Mouse (Mus musculus) telencephalon, adult 2 months (tissue): ENCODE measurements around the gene Itpa.
"Not testable (repeated sequence)": the region's sequence is repeated elsewhere in the genome, so short reads cannot be mapped to it uniquely, and the experiment has no call there.

Experiments used
- DNase-seq: peaks from one replicate; pipeline ENCODE4 v3.0.0-alpha.2; 2011; ENCODE audit warnings: low read depth, low spot score

The Itpa gene

GRCm38 (mm10) chr2:130667559-130667958, at the start of gene Itpa:
TSS of gene Itpa (plus strand) at chr2:130667610.
- peak; percentile 89 for DNase-seq

DNA sequence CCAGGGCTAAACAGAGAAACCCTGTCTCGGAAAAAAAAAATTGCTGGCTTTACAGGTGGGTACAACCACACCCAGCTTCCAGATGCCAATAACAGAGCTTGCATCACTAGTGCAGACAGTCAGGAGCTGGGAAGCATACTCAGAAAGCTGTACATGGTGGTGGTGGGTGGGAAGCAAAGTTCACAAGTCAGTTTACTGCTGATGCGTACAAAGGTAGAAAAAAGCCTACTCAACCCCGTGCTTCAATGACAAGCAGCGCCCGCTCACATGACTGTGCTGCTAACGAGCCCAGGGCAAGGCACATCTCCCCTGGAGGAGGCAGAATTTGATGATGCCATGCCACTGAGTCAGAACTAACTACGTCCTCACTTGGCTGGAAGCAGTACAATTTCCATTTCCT, 48.4 kb upstream of the Itpa start:
- no peak for DNase-seq

- no peak for DNase-seq
Measured at GRCm38 (mm10) chr2:130628424-130628823, 39.0 kb upstream of the Itpa start.

DNA sequence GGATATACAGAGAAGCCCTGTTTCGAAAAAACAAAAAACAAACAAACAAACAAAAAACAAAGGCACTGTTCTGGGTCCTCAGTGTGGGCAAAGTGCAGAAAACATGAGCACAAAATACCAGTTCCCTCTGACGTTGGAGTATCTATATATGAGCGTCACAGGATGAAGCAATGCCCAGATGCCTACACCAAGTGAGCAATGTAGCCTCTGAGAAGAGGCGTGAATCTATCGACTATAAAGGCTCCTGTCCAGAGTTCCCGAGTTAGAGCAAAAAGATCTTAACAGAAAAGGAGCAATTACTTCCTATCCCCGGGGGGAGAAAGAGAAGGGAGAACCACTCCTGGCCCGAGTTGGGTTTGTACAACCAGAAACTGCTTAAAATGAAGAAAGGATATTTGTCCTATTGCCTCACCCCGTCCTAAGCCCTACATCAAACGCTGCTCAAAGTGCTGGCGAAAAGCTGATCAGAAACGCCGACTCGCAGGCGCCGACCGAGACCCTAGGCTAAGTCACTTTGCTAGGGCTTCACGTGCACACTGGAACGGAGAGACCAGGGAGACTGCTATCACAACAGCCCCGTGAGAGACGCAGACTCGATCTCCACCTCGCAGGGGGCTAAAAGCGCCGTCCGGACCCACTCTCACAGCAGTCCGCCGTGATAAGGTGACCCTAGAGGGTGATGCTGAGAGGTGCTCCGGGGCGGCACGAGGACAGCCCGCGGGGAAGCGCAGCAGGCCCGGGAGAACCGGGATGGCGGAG, 38.2 kb upstream of the Itpa start:
- no peak for DNase-seq

- peak; percentile 87 for DNase-seq
Measured at GRCm38 (mm10) chr2:130629839-130630203, 37.6 kb upstream of the Itpa start, which contains the start of the genes Fastkd5 and Ubox5. TSS of gene Fastkd5 (minus strand) at chr2:130630027. TSS of gene Ubox5 (minus strand) at chr2:130630038.

DNA sequence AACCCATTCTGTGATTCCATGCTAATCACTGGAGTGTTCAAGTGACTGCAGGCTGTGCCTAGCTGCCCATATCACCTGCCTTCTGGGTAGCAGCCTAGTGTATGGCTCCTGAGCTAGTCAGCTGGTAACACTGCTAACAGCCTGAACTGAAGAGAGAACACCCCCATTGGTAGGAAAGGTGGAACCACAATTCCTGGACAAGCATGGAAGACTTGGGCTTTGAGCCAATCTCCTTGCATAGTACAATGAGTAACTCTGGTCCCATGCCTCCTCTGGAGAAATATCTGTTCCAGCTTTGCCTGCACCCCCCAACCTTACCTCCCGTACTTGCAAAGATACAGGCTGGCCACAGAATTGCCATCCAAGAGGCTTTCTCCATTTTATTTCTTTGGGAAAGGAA, 35.0 kb upstream of the Itpa start:
- DNase-seq, result no peak

DNA sequence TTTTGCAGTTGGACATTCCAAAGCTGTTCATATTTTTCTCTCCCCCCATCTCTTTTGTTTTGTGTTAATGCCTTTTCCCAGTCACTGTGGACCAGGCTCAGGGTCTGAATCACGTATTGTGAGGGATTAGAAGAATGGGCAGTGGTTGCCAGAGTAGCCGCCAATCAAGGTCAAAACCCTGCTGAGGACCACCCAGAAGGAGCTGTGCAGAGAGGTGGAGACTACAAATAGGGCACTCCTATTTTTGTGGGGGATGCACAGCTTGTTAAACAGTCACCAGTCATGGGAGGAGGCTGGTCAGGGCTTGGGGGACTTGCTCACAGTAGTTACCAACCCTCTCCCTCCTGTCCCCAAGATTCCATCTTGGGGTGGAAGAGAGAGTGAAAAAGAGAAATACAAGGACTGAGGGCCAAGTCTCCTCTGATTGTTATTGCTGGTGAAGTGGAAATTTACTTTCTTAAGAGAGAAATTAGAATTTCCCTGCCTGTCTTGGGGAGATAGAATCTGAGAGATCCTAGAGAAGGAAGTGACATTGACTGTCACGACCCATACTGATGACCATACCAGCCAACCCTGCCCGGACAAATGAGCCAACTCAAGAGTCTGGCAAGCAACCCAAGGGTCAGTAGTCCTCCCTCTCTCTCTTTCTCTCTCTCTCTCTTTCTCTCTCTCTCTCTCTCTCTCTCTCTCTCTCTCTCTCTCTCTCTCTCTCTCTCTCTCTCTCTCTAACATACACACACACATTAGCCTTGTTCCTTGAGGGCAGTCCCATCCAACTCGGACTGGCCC, 34.3 kb upstream of the Itpa start:
- DNase-seq, result no peak

- DNase-seq, result no peak
Measured at GRCm38 (mm10) chr2:130634006-130634738, 33.2 kb upstream of the Itpa start.

DNA sequence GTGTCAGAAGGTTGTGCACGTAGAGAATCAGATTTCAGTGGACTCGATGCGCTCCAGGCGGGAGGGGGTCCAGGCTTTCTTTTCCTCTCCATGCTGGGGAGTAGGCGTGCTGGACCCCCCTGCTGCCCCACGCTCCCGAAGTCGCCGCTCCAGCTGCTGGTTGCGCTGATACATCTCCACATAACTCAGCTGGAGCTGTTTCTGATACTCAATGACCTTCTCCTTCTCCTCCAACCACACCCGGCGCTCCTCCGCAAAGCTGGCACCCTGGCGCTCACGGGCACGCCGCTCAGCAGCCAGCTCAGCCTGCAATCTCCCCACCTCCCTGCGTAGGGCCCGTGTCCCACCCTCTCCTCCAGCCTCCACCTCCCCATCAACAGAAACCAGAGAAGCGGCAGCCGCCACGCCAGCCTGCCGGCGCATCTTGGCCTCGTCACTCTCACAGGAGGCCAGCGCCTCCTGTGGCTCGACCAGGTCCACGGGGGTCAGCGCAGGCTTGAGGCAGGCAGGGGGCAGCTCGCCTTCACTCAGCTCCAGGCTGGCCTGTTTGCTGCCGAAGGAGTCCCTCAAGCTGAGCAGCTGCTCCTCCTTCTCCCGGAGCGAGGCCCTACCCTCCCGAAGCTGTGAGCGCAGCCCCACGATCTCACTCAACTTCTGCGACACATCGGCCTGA, 32.5 kb upstream of the Itpa start:
- DNase-seq, result no peak

DNA sequence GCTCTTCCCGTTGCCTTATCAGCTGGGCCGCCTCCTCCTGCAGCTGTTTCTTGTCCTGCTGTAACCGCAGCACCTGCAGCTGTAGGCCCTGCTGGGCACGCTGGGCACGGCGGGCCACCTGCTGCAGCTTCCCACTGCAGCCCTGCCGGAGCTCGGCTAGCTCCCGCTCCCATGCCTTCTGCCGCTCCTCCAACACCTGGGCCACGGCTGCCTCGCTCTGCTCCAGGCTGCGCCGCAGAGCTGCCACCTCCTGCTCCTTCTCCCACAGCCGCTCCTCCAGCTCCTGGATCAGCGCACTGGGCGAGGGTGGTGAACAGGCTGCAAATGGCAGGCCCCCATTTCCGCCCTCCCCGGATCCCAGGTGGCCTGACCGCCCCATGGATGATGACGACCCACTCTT, 31.6 kb upstream of the Itpa start:
- DNase-seq, result no peak

DNA sequence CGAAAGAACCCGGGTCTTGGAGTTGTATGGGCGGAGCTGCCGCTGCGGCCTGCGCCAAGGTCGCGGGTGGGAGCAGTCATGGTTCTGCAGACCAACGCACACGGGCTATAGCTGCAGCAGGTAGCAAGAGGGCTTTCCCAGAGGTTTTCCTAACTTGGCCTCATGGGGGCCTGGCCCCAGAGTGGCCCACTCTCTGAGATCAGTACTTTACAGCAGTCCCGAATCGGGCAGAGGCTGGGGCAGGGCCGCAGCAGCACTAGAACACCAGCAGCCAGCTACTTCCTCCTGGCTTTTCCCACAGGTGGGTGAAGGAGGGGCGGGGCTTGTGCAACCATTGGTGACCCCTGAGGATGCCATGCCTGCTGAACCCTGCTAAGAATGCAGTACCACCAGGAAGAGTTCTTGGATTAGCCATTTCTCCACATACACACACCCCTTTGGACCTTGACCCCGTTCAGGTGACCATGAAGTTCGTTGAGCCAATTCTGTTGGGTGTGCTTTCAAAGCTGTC, 29.3 kb upstream of the Itpa start:
- DNase-seq, result no peak

DNA sequence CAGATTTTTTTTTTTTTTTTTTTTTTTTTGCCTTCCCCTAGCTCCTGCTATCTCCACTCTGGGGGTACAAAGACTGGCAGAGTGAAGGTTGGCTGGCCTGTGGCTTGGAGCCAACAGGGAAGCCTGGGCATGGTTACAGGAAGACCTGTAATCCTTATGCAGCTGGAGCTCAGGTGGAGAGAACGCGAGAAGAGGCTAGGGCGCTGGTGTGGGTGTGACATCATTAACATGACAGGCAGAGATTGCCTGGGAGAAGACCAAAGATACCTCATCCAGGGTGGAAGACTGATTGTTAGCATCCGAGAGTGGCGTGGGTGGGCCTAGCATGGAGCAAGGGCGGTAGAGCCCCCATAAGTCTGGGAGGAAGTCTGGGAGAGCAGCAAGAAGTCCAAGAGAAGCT, 28.1 kb upstream of the Itpa start:
- no peak for DNase-seq

- no peak for DNase-seq
Measured at GRCm38 (mm10) chr2:130641351-130642025, 25.9 kb upstream of the Itpa start.

GRCm38 (mm10) chr2:130642197-130642660, 25.2 kb upstream of the Itpa start:
- DNase-seq, result no peak

- peak; percentile 60 for DNase-seq
Measured at GRCm38 (mm10) chr2:130642684-130643369, 24.6 kb upstream of the Itpa start, which contains the start of gene Lzts3. TSS of gene Lzts3 (minus strand) at chr2:130642803.

DNA sequence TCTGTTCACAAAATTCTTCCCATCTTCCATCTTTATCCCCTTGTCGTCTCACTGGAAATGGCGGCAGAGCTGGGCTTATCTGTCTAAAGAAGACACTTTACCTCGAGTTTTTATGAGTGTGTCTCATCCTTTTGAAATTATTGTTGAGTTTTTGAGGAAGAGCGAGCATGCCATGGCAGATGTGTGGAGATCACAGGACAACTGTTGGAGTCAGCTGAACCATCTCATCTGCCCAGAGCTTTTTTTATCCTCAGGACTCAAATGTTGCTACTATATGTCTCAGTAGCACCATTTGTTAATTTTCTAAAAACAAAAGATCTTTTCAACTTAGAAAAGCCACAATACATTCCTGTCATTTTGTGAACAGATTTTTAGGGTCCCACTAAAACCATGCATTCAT, 22.2 kb upstream of the Itpa start:
- DNase-seq, result no peak

- DNase-seq, result not testable (repeated sequence)
Measured at GRCm38 (mm10) chr2:130649028-130649427, 18.4 kb upstream of the Itpa start.

- DNase-seq, result peak; percentile 66
Measured at GRCm38 (mm10) chr2:130653303-130653702, 14.1 kb upstream of the Itpa start.

DNA sequence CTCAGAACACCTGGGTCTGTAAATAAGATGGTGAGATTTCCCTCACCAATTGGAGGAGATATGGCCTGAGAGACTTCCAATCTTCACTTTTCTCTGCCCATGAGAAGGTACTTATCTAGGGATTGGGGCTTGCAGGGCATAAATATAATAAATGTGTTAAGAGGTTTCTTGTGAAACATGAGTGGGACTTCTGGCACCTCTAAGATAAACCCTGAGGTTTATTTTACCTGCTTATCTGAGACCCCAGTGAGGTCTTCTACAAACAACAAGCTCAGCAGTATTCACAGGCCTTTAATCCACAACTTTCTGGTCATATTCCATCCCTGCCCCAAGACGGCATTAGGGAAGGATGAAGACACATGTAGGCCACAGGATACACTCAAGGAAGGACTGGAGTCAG, 13.7 kb upstream of the Itpa start:
- DNase-seq, result no peak
